Mouse (Mus musculus) G1E (cell line): ENCODE measurements at regions not wholly inside any gene's neighbourhood (a gene's known extent, or its start where the extent isn't known, plus 50 kb on each side); places are given as distances from the start of the nearest gene placed in this dataset.

ENCODE experiments used
- CTCF ChIP-seq: IDR thresholded peaks from 2 replicates; pipeline ENCODE4 v1.5.1; 2012; ENCODE audit warnings: low read depth, low read length, inconsistent platforms, mixed read lengths
- GATA1 ChIP-seq: IDR thresholded peaks from 2 replicates; pipeline ENCODE4 v1.6.1; 2012; ENCODE audit warnings: borderline replicate concordance, low read length, inconsistent platforms, mixed read lengths
- POLR2AphosphoS5 ChIP-seq: IDR thresholded peaks from 2 replicates; pipeline ENCODE4 v1.6.1; 2012; ENCODE audit warnings: low read depth, low read length, inconsistent platforms; ENCODE audit not compliant: insufficient replicate concordance
- TAL1 ChIP-seq: conservative IDR thresholded peaks from 2 replicates; pipeline ENCODE4 v1.6.1; 2012; ENCODE audit warnings: low read depth, low read length, inconsistent platforms, mixed read lengths

DNA sequence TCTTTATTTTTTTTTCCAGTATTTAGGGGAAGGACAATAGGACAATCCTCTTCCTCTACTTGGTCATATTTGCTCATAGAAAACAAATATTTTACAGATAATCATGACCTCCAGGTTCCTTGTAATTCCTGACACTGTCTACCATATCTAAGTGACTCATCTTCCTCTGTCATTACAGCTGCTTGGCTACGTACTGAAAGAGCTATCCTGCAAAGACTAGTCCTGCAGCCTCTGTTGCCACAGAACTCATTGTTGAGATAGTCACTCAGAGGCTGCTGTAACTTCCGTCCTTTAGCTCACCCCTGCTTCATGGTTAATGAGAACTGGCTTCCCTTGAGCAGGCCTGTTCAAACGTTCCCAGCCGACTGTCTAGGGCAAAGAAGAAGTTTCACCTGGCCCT is 93.7 kb upstream of the Tsc22d2 start:
- TF ChIP-seq CTCF (no peak), GATA1 (no peak), TAL1 (no peak), POLR2AphosphoS5 (no peak)
